Comparison of ENCODE assay signal across 8 mouse cellular contexts in the genomic region with DNA sequence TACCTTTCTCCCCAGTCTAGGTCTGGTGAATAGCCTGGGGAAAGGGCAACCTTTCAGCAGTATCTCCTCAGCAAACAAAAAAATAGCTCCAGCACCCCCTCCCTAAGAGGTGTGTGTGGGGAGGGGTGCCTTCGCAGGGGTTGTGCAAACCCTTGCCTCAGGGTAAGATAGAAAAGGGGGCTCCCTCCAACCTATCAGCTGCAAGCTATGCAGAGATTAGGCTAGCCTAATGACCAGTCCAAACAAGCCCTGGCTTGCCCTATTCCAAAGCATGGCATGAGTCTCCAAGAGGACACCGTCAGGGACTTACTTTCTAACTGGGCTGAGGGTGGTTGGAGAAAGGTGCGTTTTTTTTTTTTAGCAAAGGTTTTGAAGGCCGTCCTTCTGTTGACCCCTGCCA. TPM values are rescaled to one million over a fixed set of nuclear protein-coding genes. Genes with fewer than 3 reads are reported as not detected.
DNase-seq lines count a peak whose midpoint lies in the region; ATAC-seq lines count a peak whose summit lies in the region.

No protein-coding gene starts in this region.

- H3K27ac ChIP-seq in kidney, embryonic 15.5 days, result peak overlapping the region; percentile 96
- H3K27ac ChIP-seq in embryonic facial prominence, embryonic 11.5 days (replicated peaks; ENCODE audit: low read depth, low read length), result peak overlapping the region; percentile 63; the same call in 1 of the 2 replicates
- peak overlapping the region; percentile 94 for H3K27ac ChIP-seq in hindbrain, embryonic 15.5 days (replicated peaks)
- no peak overlapping the region; the same call in 1 of the 2 replicates for H3K27ac ChIP-seq in midbrain, embryonic 14.5 days (replicated peaks; ENCODE audit: low read depth, low read length)

- ATAC-seq in kidney, embryonic 15.5 days (replicated peaks; ENCODE audit: low FRiP score), result no peak
- no peak for ATAC-seq in embryonic facial prominence, embryonic 11.5 days (replicated peaks; ENCODE audit: insufficient number of reproducible peaks, low FRiP score, low TSS enrichment, low read depth)
- ATAC-seq in hindbrain, embryonic 15.5 days (ENCODE audit: low FRiP score, low read depth), result no peak
- no peak for ATAC-seq in midbrain, embryonic 14.5 days (ENCODE audit: low FRiP score, low TSS enrichment)

- H3K9ac ChIP-seq in kidney, embryonic 15.5 days, result peak overlapping the region; percentile 100
- no peak overlapping the region for H3K9ac ChIP-seq in embryonic facial prominence, embryonic 11.5 days (replicated peaks; ENCODE audit: low read length)
- peak overlapping the region; percentile 37 for H3K9ac ChIP-seq in hindbrain, embryonic 15.5 days
- peak overlapping the region; percentile 100; the same call in 1 of the 2 replicates for H3K9ac ChIP-seq in midbrain, embryonic 14.5 days (replicated peaks; ENCODE audit: low read length)

- peaks cover 30% of the 10 kb centered on the region for H3K36me3 ChIP-seq in kidney, embryonic 15.5 days
- H3K36me3 ChIP-seq in embryonic facial prominence, embryonic 11.5 days (replicated peaks; ENCODE audit: control insufficient read depth, insufficient read depth, low read depth, low read length), result peaks cover 10% of the 10 kb centered on the region
- no peaks in the 10 kb centered on the region for H3K36me3 ChIP-seq in hindbrain, embryonic 15.5 days
- peaks cover 12% of the 10 kb centered on the region for H3K36me3 ChIP-seq in midbrain, embryonic 14.5 days (ENCODE audit: control insufficient read depth, insufficient read depth, low read length)

- no peaks in the 10 kb centered on the region for H3K27me3 ChIP-seq in kidney, embryonic 15.5 days
- H3K27me3 ChIP-seq in embryonic facial prominence, embryonic 11.5 days (ENCODE audit: control insufficient read depth, insufficient read depth, low read length), result no peaks in the 10 kb centered on the region
- H3K27me3 ChIP-seq in hindbrain, embryonic 15.5 days, result no peaks in the 10 kb centered on the region
- H3K27me3 ChIP-seq in midbrain, embryonic 14.5 days (ENCODE audit: control insufficient read depth, insufficient read depth, low read length), result no peaks in the 10 kb centered on the region

- H3K4me1 ChIP-seq in kidney, embryonic 15.5 days, result peaks cover 49% of the 10 kb centered on the region
- peaks cover 9% of the 10 kb centered on the region for H3K4me1 ChIP-seq in embryonic facial prominence, embryonic 11.5 days (ENCODE audit: control insufficient read depth, insufficient read depth, low read length)
- peaks cover 37% of the 10 kb centered on the region for H3K4me1 ChIP-seq in hindbrain, embryonic 15.5 days (replicated peaks)
- peaks cover 26% of the 10 kb centered on the region for H3K4me1 ChIP-seq in midbrain, embryonic 14.5 days (ENCODE audit: control insufficient read depth, insufficient read depth, low read length)

- no peaks in the 10 kb centered on the region for H3K9me3 ChIP-seq in kidney, embryonic 15.5 days (replicated peaks)
- H3K9me3 ChIP-seq in embryonic facial prominence, embryonic 11.5 days (replicated peaks; ENCODE audit: control insufficient read depth, low read length), result no peaks in the 10 kb centered on the region
- H3K9me3 ChIP-seq in hindbrain, embryonic 15.5 days, result no peaks in the 10 kb centered on the region
- no peaks in the 10 kb centered on the region for H3K9me3 ChIP-seq in midbrain, embryonic 14.5 days (ENCODE audit: control insufficient read depth, low read length)

- 48% methylated on average over 4 of the region's 4 CpGs for WGBS in kidney, embryonic 15.5 days
- WGBS in embryonic facial prominence, embryonic 11.5 days, result 30% methylated on average over 4 of the region's 4 CpGs
- whole genome bisulfite sequencing in hindbrain, embryonic 15.5 days, result 54% methylated on average over 4 of the region's 4 CpGs
- 56% methylated on average over 4 of the region's 4 CpGs for WGBS in midbrain, embryonic 14.5 days

- no peak for DNase-seq in kidney, adult 18-20 months
- no peak for DNase-seq in embryonic facial prominence, embryonic 11.5 days (ENCODE audit: low spot score)
- DNase-seq in midbrain, embryonic 14.5 days, result no peak
- no peak for DNase-seq in cerebellum, postnatal 10 days
- DNase-seq in cerebellum, adult 8-10 months, result no peak
- DNase-seq in kidney, adult 8-10 months, result no peak

- peak overlapping the region; percentile 100 for H3K4me3 ChIP-seq in kidney, embryonic 15.5 days (replicated peaks)
- H3K4me3 ChIP-seq in embryonic facial prominence, embryonic 11.5 days (ENCODE audit: low read depth, low read length), result peak overlapping the region; percentile 100; the same call in 1 of the 2 replicates
- H3K4me3 ChIP-seq in hindbrain, embryonic 15.5 days, result peak overlapping the region; percentile 80
- H3K4me3 ChIP-seq in midbrain, embryonic 14.5 days (replicated peaks; ENCODE audit: low read depth, low read length), result peak overlapping the region; percentile 100

- H3K4me2 ChIP-seq in kidney, embryonic 15.5 days, result peak overlapping the region; percentile 88
- H3K4me2 ChIP-seq in embryonic facial prominence, embryonic 11.5 days (ENCODE audit: low read depth, low read length), result peak overlapping the region; percentile 90
- peak overlapping the region; percentile 63 for H3K4me2 ChIP-seq in hindbrain, embryonic 15.5 days
- peak overlapping the region; percentile 86 for H3K4me2 ChIP-seq in midbrain, embryonic 14.5 days (ENCODE audit: low read length)

RNA-seq across cellular contexts. Expression of gene Traf4, which starts 0.8 kb away (rescaled TPM):
- 94.2 and 99.5 TPM in 2 replicates for polyA plus RNA-seq in kidney, embryonic 15.5 days (2015; fragmentation: Nextera tagmentation; extraction: Ambion mirVana)
- polyA plus RNA-seq in embryonic facial prominence, embryonic 11.5 days (2014; fragmentation: Nextera tagmentation; extraction: Ambion mirVana), result 84.9 and 91.8 TPM in 2 replicates
- 98.7 and 102 TPM in 2 replicates for polyA plus RNA-seq in hindbrain, embryonic 15.5 days (2015; fragmentation: Nextera tagmentation; extraction: Ambion mirVana)
- 68.4 and 103 TPM in 2 replicates for polyA plus RNA-seq in midbrain, embryonic 14.5 days (2014; fragmentation: Nextera tagmentation; extraction: Ambion mirVana)

RNA-seq across cellular contexts. Expression of gene Nek8, which starts 10.3 kb away (rescaled TPM):
- 21.1 and 25.0 TPM in 2 replicates for polyA plus RNA-seq in kidney, embryonic 15.5 days (2015; fragmentation: Nextera tagmentation; extraction: Ambion mirVana)
- polyA plus RNA-seq in embryonic facial prominence, embryonic 11.5 days (2014; fragmentation: Nextera tagmentation; extraction: Ambion mirVana), result 8.6 and 8.9 TPM in 2 replicates
- polyA plus RNA-seq in hindbrain, embryonic 15.5 days (2015; fragmentation: Nextera tagmentation; extraction: Ambion mirVana), result 7.5 and 8.5 TPM in 2 replicates
- 3.9 and 4.2 TPM in 2 replicates for polyA plus RNA-seq in midbrain, embryonic 14.5 days (2014; fragmentation: Nextera tagmentation; extraction: Ambion mirVana)

RNA-seq across cellular contexts. Expression of gene Tlcd1, which starts 10.3 kb away (rescaled TPM):
- polyA plus RNA-seq in kidney, embryonic 15.5 days (2015; fragmentation: Nextera tagmentation; extraction: Ambion mirVana), result 28.7 and 31.8 TPM in 2 replicates
- 8.9 and 10.9 TPM in 2 replicates for polyA plus RNA-seq in embryonic facial prominence, embryonic 11.5 days (2014; fragmentation: Nextera tagmentation; extraction: Ambion mirVana)
- 12.8 and 13.2 TPM in 2 replicates for polyA plus RNA-seq in hindbrain, embryonic 15.5 days (2015; fragmentation: Nextera tagmentation; extraction: Ambion mirVana)
- polyA plus RNA-seq in midbrain, embryonic 14.5 days (2014; fragmentation: Nextera tagmentation; extraction: Ambion mirVana), result 6.4 and 6.9 TPM in 2 replicates

RNA-seq across cellular contexts. Expression of gene Rpl23a, which starts 17.2 kb away (rescaled TPM):
- polyA plus RNA-seq in kidney, embryonic 15.5 days (2015; fragmentation: Nextera tagmentation; extraction: Ambion mirVana), result 1,327 and 1,492 TPM in 2 replicates
- 1,340 and 1,370 TPM in 2 replicates for polyA plus RNA-seq in embryonic facial prominence, embryonic 11.5 days (2014; fragmentation: Nextera tagmentation; extraction: Ambion mirVana)
- polyA plus RNA-seq in hindbrain, embryonic 15.5 days (2015; fragmentation: Nextera tagmentation; extraction: Ambion mirVana), result 743 and 824 TPM in 2 replicates
- 977 and 1,164 TPM in 2 replicates for polyA plus RNA-seq in midbrain, embryonic 14.5 days (2014; fragmentation: Nextera tagmentation; extraction: Ambion mirVana)

RNA-seq across cellular contexts. Expression of gene Rab34, which starts 22.1 kb away (rescaled TPM):
- 113 and 132 TPM in 2 replicates for polyA plus RNA-seq in kidney, embryonic 15.5 days (2015; fragmentation: Nextera tagmentation; extraction: Ambion mirVana)
- 139 and 140 TPM in 2 replicates for polyA plus RNA-seq in embryonic facial prominence, embryonic 11.5 days (2014; fragmentation: Nextera tagmentation; extraction: Ambion mirVana)
- polyA plus RNA-seq in hindbrain, embryonic 15.5 days (2015; fragmentation: Nextera tagmentation; extraction: Ambion mirVana), result 58.0 and 65.7 TPM in 2 replicates
- polyA plus RNA-seq in midbrain, embryonic 14.5 days (2014; fragmentation: Nextera tagmentation; extraction: Ambion mirVana), result 51.7 and 53.3 TPM in 2 replicates
